Mouse (Mus musculus): ENCODE data around the gene Aldh16a1.
"Not testable (repeated sequence)": the region's sequence is repeated elsewhere in the genome, so short reads cannot be mapped to it uniquely, and the experiment has no call there.

Gene Aldh16a1

GRCm38 (mm10) chr7:45180896-45181477, 26.6 kb upstream of the Aldh16a1 start, which contains the start of gene Pth2:
Pth2 (plus strand) TSS chr7:45180995.
- in situ Hi-C loops (cut with MboI, MseI) = loop anchor here in 1 of 2 experiments (5.0 kb wide), 1 partner anchor 629 kb away; the partner anchor contains the start of gene Nr1h2

- in situ Hi-C loops (cut with MboI, MseI) = no loop called here
Measured at GRCm38 (mm10) chr7:45179469-45179868, 25.1 kb upstream of the Aldh16a1 start, which contains the start of gene Gfy. Gfy (minus strand) TSS chr7:45179569.

- in situ Hi-C loops (cut with MboI, MseI) = no loop called here
Measured at GRCm38 (mm10) chr7:45178550-45178949, 24.2 kb upstream of the Aldh16a1 start.

GRCm38 (mm10) chr7:45176356-45176755, 22.0 kb upstream of the Aldh16a1 start:
- in situ Hi-C loops (cut with MboI, MseI) = no loop called here

- in situ Hi-C loops (cut with MboI, MseI) = no loop called here
Measured at GRCm38 (mm10) chr7:45175929-45176328, 21.5 kb upstream of the Aldh16a1 start.

GRCm38 (mm10) chr7:45175398-45175797, 21.0 kb upstream of the Aldh16a1 start:
- in situ Hi-C loops (cut with MboI, MseI) = no loop called here

GRCm38 (mm10) chr7:45174567-45175280, 20.3 kb upstream of the Aldh16a1 start:
- in situ Hi-C loops (cut with MboI, MseI) = no loop called here

- in situ Hi-C loops (cut with MboI, MseI) = not testable (repeated sequence)
Measured at GRCm38 (mm10) chr7:45173772-45174171, 19.4 kb upstream of the Aldh16a1 start.

GRCm38 (mm10) chr7:45172974-45173373, 18.6 kb upstream of the Aldh16a1 start:
- in situ Hi-C loops (cut with MboI, MseI) = no loop called here

- in situ Hi-C loops (cut with MboI, MseI) = no loop called here
Measured at GRCm38 (mm10) chr7:45169495-45169894, 15.1 kb upstream of the Aldh16a1 start.

GRCm38 (mm10) chr7:45168656-45169055, 14.3 kb upstream of the Aldh16a1 start:
- in situ Hi-C loops (cut with MboI, MseI) = no loop called here

- in situ Hi-C loops (cut with MboI, MseI) = no loop called here
Measured at GRCm38 (mm10) chr7:45167761-45168445, 13.5 kb upstream of the Aldh16a1 start.

GRCm38 (mm10) chr7:45166950-45167401, 12.6 kb upstream of the Aldh16a1 start:
- in situ Hi-C loops (cut with MboI, MseI) = no loop called here

GRCm38 (mm10) chr7:45165701-45166100, 11.3 kb upstream of the Aldh16a1 start:
- in situ Hi-C loops (cut with MboI, MseI) = no loop called here

GRCm38 (mm10) chr7:45164833-45165232, 10.4 kb upstream of the Aldh16a1 start:
- in situ Hi-C loops (cut with MboI, MseI) = no loop called here

GRCm38 (mm10) chr7:45163735-45164490, 9.5 kb upstream of the Aldh16a1 start, which contains the start of gene Slc17a7:
Slc17a7 (plus strand) TSS chr7:45163949.
- in situ Hi-C loops (cut with MboI, MseI) = no loop called here

- in situ Hi-C loops (cut with MboI, MseI) = no loop called here
Measured at GRCm38 (mm10) chr7:45162996-45163615, 8.7 kb upstream of the Aldh16a1 start.

- in situ Hi-C loops (cut with MboI, MseI) = no loop called here
Measured at GRCm38 (mm10) chr7:45162551-45162950, 8.2 kb upstream of the Aldh16a1 start.

GRCm38 (mm10) chr7:45161612-45162473, 7.5 kb upstream of the Aldh16a1 start:
- in situ Hi-C loops (cut with MboI, MseI) = no loop called here

- in situ Hi-C loops (cut with MboI, MseI) = no loop called here
Measured at GRCm38 (mm10) chr7:45160866-45161265, 6.5 kb upstream of the Aldh16a1 start.
